Mouse (Mus musculus): Measurements from ENCODE around the gene Olfr1039. TPM values are rescaled to one million over a fixed set of nuclear protein-coding genes. Genes with fewer than 3 reads are reported as not detected.
"Not testable (repeated sequence)": the region's sequence is repeated elsewhere in the genome, so short reads cannot be mapped to it uniquely, and the experiment has no call there.

The Olfr1039 gene
- not detected for total RNA-seq (2021)
- long read RNA-seq, experiment 1, result 0 reads
- long read RNA-seq, experiment 2, result 0 reads

- intact Hi-C loops (cut with DNase I), result no loop called here
- no peak for DNase-seq
Measured at GRCm38 (mm10) chr2:86135828-86136227, at the start of gene Olfr1039. TSS of gene Olfr1039 (minus strand) at chr2:86135928.

- intact Hi-C loops (cut with DNase I), result no loop called here
- DNase-seq, result no peak
Measured at GRCm38 (mm10) chr2:86179950-86180349, 44.2 kb upstream of the Olfr1039 start.

GRCm38 (mm10) chr2:86177720-86178119 lies 42.0 kb upstream of the Olfr1039 start, which contains the start of gene Olfr1044:
TSS of gene Olfr1044 (minus strand) at chr2:86177820.
- DNase-seq, result no peak
- intact Hi-C loops (cut with DNase I), result no loop called here

GRCm38 (mm10) chr2:86175422-86175821 lies 39.7 kb upstream of the Olfr1039 start:
- intact Hi-C loops (cut with DNase I); DNase-seq: not testable (repeated sequence)

- DNase-seq, result no peak
- intact Hi-C loops (cut with DNase I), result no loop called here
Measured at GRCm38 (mm10) chr2:86167422-86167821, 31.7 kb upstream of the Olfr1039 start, which contains the start of gene Olfr1043. TSS of gene Olfr1043 (minus strand) at chr2:86167522.

- intact Hi-C loops (cut with DNase I), result no loop called here
- DNase-seq, result no peak
Measured at GRCm38 (mm10) chr2:86161738-86162137, 26.0 kb upstream of the Olfr1039 start, which contains the start of gene Olfr1042. TSS of gene Olfr1042 (minus strand) at chr2:86161838.

GRCm38 (mm10) chr2:86146632-86147031 lies 10.9 kb upstream of the Olfr1039 start, which contains the start of gene Olfr1040:
TSS of gene Olfr1040 (minus strand) at chr2:86146732.
- intact Hi-C loops (cut with DNase I), result no loop called here
- DNase-seq, result no peak

GRCm38 (mm10) chr2:86087285-86087684 lies 48.4 kb downstream of the Olfr1039 start, which contains the start of gene Olfr1037:
TSS of gene Olfr1037 (minus strand) at chr2:86087385.
- intact Hi-C loops (cut with DNase I), result no loop called here
- no peak for DNase-seq

GRCm38 (mm10) chr2:86080478-86080877 lies 55.2 kb downstream of the Olfr1039 start:
- intact Hi-C loops (cut with DNase I); DNase-seq: not testable (repeated sequence)

Other genes with a start within 250 kb of the Olfr1039 start
- gene Olfr1024, start 230.9 kb downstream of the Olfr1039 start, total RNA-seq (2021), result not detected
- not detected for gene Olfr1025-ps1, start 220.7 kb downstream of the Olfr1039 start, total RNA-seq (2021)
- not detected for gene Olfr1026, start 214.4 kb downstream of the Olfr1039 start, total RNA-seq (2021)
- not detected for gene Olfr1028, start 185.5 kb downstream of the Olfr1039 start, total RNA-seq (2021)
- gene Olfr1029, start 162.0 kb downstream of the Olfr1039 start, total RNA-seq (2021), result not detected
- gene Olfr1030, start 156.7 kb downstream of the Olfr1039 start, total RNA-seq (2021), result not detected
- gene Olfr1031, start 145.6 kb downstream of the Olfr1039 start, total RNA-seq (2021), result not detected
- gene Olfr1032, start 130.4 kb downstream of the Olfr1039 start, total RNA-seq (2021), result not detected
- under 1 TPM in 1 of 2 experiments, not detected in 1; 0.08 TPM for gene Olfr1033, start 115.3 kb downstream of the Olfr1039 start, total RNA-seq (2021)
- not detected for gene Olfr1034, start 90.1 kb downstream of the Olfr1039 start, total RNA-seq (2021)
- gene Olfr1036, start 61.9 kb downstream of the Olfr1039 start, total RNA-seq (2021), result not detected
- not detected for gene Olfr1037, start 48.5 kb downstream of the Olfr1039 start, total RNA-seq (2021)
- gene Olfr1040, start 10.8 kb upstream of the Olfr1039 start, total RNA-seq (2021), result not detected
- gene Olfr1042, start 25.9 kb upstream of the Olfr1039 start, total RNA-seq (2021), result not detected
- not detected for gene Olfr1043, start 31.6 kb upstream of the Olfr1039 start, total RNA-seq (2021)
- gene Olfr1044, start 41.9 kb upstream of the Olfr1039 start, total RNA-seq (2021), result not detected
- not detected for gene Olfr52, start 49.8 kb upstream of the Olfr1039 start, total RNA-seq (2021)
- not detected for gene Olfr1045, start 67.1 kb upstream of the Olfr1039 start, total RNA-seq (2021)
- not detected for gene Olfr1046, start 83.4 kb upstream of the Olfr1039 start, total RNA-seq (2021)
- not detected for gene Olfr1047, start 95.5 kb upstream of the Olfr1039 start, total RNA-seq (2021)
- not detected for gene Olfr1048, start 104.4 kb upstream of the Olfr1039 start, total RNA-seq (2021)
- not detected for gene Olfr1049, start 122.4 kb upstream of the Olfr1039 start, total RNA-seq (2021)
- gene Olfr1051, start 143.2 kb upstream of the Olfr1039 start, total RNA-seq (2021), result not detected
- gene Olfr1052, start 156.5 kb upstream of the Olfr1039 start, total RNA-seq (2021), result not detected
- gene Olfr1053, start 179.4 kb upstream of the Olfr1039 start, total RNA-seq (2021), result not detected
- not detected for gene Olfr1054, start 199.5 kb upstream of the Olfr1039 start, total RNA-seq (2021)
- not detected for gene Olfr1055, start 214.4 kb upstream of the Olfr1039 start, total RNA-seq (2021)
- not detected for gene Olfr1056, start 226.5 kb upstream of the Olfr1039 start, total RNA-seq (2021)
- not detected for gene Olfr1057, start 242.5 kb upstream of the Olfr1039 start, total RNA-seq (2021)

Measured in gastrocnemius, postnatal 36 days (tissue).